Mouse (Mus musculus): ENCODE data around the gene Wee1.

- peak; percentile 88 for TF ChIP-seq CTCF (IDR thresholded peaks at IDR 0.05; ENCODE audit: low read depth)
- peak; percentile 89 for TF ChIP-seq EP300 (IDR thresholded peaks at IDR 0.05; ENCODE audit: low read depth)
Measured at GRCm38 (mm10) chr7:110164103-110164681, 42.3 kb downstream of the Wee1 start.
